Mouse (Mus musculus) neural tube, embryonic 12.5 days (tissue): Measurements from ENCODE around the gene Akp3. TPM values are rescaled to one million over a fixed set of nuclear protein-coding genes. Genes with fewer than 3 reads are reported as not detected.

Source experiments
- ATAC-seq: fragments of 200-750 bp; cut with Nextera tagmentation; 2 replicates; pipeline ENCODE4 v1.8.0; 2017; ENCODE audit warnings: low read depth, mild to moderate bottlenecking, moderate TSS enrichment, moderate library complexity; ENCODE audit not compliant: low FRiP score
- H3K27ac ChIP-seq: fragments of 300-500 bp; sonication (generic); 2 replicates; pipeline ENCODE4 v1.5.1; 2016
- H3K27me3 ChIP-seq: fragments of 300-500 bp; sonication (generic); replicated peaks from 2 replicates; pipeline ENCODE4 v1.6.1; 2016; ENCODE audit warnings: mild to moderate bottlenecking
- H3K36me3 ChIP-seq: fragments of 300-500 bp; sonication (generic); 2 replicates; pipeline ENCODE4 v1.6.1; 2016; ENCODE audit warnings: mild to moderate bottlenecking
- H3K4me1 ChIP-seq: fragments of 300-500 bp; sonication (generic); 2 replicates; pipeline ENCODE4 v1.6.1; 2016
- H3K4me2 ChIP-seq: fragments of 300-500 bp; sonication (generic); replicated peaks from 2 replicates; pipeline ENCODE4 v1.6.1; 2016; ENCODE audit warnings: mild to moderate bottlenecking
- H3K4me3 ChIP-seq: fragments of 300-500 bp; sonication (generic); 2 replicates; pipeline ENCODE4 v1.5.1; 2016
- H3K9ac ChIP-seq: fragments of 300-500 bp; sonication (generic); 2 replicates; pipeline ENCODE4 v1.6.1; 2016; ENCODE audit warnings: mild to moderate bottlenecking
- H3K9me3 ChIP-seq: fragments of 300-500 bp; sonication (generic); 2 replicates; pipeline ENCODE4 v1.6.1; 2016; ENCODE audit warnings: mild to moderate bottlenecking
- WGBS: fragments of 180-500 bp; shearing (Covaris S2); methylation state at CpG from one replicate; pipeline ENCODE4 v1.1.7; 2016; 5-methylcytosine and 5-hydroxymethylcytosine counted together
- polyA plus RNA-seq: library from polyadenylated mRNA; unstranded; fragments of >200 nt; fragmentation: Nextera tagmentation; extraction: Ambion mirVana; gene quantifications from 2 replicates; pipeline ENCODE4 v1.2.1, GENCODE M21; 2016

Gene Akp3
- polyA plus RNA-seq, 1 experiment from 2014 or later: not detected

- H3K27ac ChIP-seq: no peak overlapping the region
- H3K9me3 ChIP-seq: no peaks in the 10 kb centered on the region
- no peak overlapping the region for H3K9ac ChIP-seq
- no peaks in the 10 kb centered on the region for H3K27me3 ChIP-seq
- no peak overlapping the region for H3K4me2 ChIP-seq
- H3K4me1 ChIP-seq: no peaks in the 10 kb centered on the region
- ATAC-seq: no peak
- no peaks in the 10 kb centered on the region for H3K36me3 ChIP-seq
- WGBS: 84% methylated on average over 1 of the region's 1 CpGs
- H3K4me3 ChIP-seq: no peak overlapping the region
Measured at GRCm38 (mm10) chr1:87114784-87115183, 10.0 kb upstream of the Akp3 start.

DNA sequence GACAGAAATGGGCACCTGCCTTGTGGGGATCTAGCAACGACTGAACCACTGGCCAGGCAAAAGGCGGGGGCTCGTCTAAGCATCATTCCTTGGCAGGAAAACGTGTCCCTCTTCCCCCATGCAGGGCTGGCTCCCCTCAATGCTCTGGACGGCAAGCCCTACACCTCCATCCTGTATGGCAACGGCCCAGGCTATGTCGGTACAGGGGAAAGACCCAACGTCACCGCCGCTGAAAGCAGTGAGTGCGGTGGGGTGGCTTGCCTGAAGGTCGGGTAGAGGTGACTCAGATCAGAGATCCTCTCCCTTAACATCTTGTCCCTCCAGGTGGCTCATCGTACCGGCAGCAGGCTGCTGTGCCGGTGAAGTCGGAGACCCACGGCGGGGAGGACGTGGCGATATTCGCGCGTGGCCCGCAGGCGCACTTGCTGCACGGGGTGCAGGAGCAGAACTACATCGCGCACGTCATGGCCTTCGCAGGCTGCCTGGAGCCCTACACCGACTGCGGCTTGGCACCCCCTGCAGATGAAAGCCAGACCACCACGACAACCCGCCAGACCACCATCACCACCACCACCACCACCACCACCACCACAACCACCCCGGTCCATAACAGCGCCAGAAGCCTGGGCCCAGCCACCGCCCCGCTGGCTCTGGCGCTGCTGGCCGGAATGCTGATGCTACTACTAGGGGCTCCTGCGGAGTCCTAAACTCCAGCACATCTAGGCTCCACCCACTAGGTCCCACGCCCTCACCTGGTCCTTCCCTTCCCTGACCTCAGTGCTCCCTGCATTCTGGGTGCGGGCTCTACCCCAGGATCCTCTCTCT is 2.6 kb downstream of the Akp3 start:
- 6% methylated on average over 43 of the region's 43 CpGs for WGBS
- Histone ChIP-seq H3K9ac (no peak overlapping the region), H3K4me2 (peak overlapping the region; percentile 45), H3K4me3 (0 out of 2 replicates have a peak overlapping the region, but pooled peaks have one; percentile 4), H3K27ac (no peak overlapping the region), H3K36me3 (no peaks in the 10 kb centered on the region), H3K9me3 (no peaks in the 10 kb centered on the region), H3K27me3 (peaks cover 37% of the 10 kb centered on the region), H3K4me1 (no peaks in the 10 kb centered on the region)
- ATAC-seq: peak; percentile 33; the same call in 1 of the 2 replicates

DNA sequence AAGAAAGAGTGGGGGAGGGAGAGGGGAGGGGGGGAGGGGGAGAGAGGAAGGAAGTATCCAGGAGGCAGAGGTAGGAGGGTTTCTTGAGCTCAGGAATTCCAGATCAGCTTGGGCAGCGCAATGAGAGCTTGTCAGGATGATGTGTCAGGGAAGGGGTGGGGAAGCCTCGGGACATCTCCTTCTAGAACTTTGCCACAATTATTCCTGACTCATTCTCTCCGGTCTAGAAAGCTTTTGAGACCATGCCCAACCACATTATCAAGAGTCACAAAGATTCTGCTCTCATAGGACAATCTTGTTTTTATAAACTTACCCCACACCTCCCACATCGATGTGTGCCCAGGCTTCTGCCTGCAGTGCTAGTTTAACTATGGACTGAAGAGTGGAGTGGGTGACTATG is 7.0 kb downstream of the Akp3 start:
- peaks cover 23% of the 10 kb centered on the region for H3K27me3 ChIP-seq
- no peaks in the 10 kb centered on the region for H3K4me1 ChIP-seq
- no peak for ATAC-seq
- H3K4me3 ChIP-seq: no peak overlapping the region
- no peaks in the 10 kb centered on the region for H3K36me3 ChIP-seq
- H3K4me2 ChIP-seq: no peak overlapping the region
- H3K9ac ChIP-seq: no peak overlapping the region
- WGBS: 90% methylated on average over 4 of the region's 4 CpGs
- H3K27ac ChIP-seq: no peak overlapping the region
- no peaks in the 10 kb centered on the region for H3K9me3 ChIP-seq

GRCm38 (mm10) chr1:87141550-87141949 is 16.8 kb downstream of the Akp3 start:
- 72% methylated on average over 4 of the region's 4 CpGs for WGBS
- ATAC-seq: peak; percentile 21; the same call in 1 of the 2 replicates
- Histone ChIP-seq H3K9ac (no peak overlapping the region), H3K36me3 (no peaks in the 10 kb centered on the region), H3K4me1 (peaks cover 13% of the 10 kb centered on the region), H3K9me3 (no peaks in the 10 kb centered on the region), H3K4me2 (no peak overlapping the region), H3K4me3 (no peak overlapping the region), H3K27ac (no peak overlapping the region), H3K27me3 (no peaks in the 10 kb centered on the region)

DNA sequence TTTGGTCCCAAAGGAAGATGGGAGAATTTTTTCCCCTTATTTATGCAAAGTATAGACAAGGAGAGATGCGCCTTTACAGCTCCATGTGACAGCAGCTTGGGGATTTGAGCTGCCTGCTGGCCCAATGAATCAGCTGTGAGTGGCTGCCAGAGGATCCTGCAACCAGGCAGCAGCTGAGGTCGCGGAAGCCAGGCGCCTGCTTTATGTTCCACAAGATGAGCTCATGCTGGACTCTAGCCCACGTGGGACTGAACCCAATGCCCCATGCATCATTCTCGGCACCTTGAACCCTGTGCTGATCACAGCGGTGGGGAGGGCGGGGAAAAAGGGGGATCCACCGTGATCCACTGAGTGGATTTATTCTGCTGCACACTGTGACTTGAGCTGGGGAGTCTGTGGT is 17.7 kb downstream of the Akp3 start:
- Histone ChIP-seq H3K9ac (no peak overlapping the region), H3K27ac (no peak overlapping the region), H3K36me3 (no peaks in the 10 kb centered on the region), H3K9me3 (no peaks in the 10 kb centered on the region), H3K4me1 (peaks cover 13% of the 10 kb centered on the region), H3K27me3 (no peaks in the 10 kb centered on the region), H3K4me2 (no peak overlapping the region), H3K4me3 (no peak overlapping the region)
- 61% methylated on average over 9 of the region's 9 CpGs for WGBS
- ATAC-seq: peak; percentile 60

- no peaks in the 10 kb centered on the region for H3K36me3 ChIP-seq
- peaks cover 13% of the 10 kb centered on the region for H3K4me1 ChIP-seq
- peaks cover 3% of the 10 kb centered on the region; the same call in 1 of the 2 replicates for H3K27me3 ChIP-seq
- ATAC-seq: no peak
- no peak overlapping the region for H3K4me3 ChIP-seq
- H3K9ac ChIP-seq: no peak overlapping the region
- no peak overlapping the region for H3K4me2 ChIP-seq
- 76% methylated on average over 10 of the region's 10 CpGs for WGBS
- 0 out of 2 replicates have a peak overlapping the region, but pooled peaks have one; percentile 5 for H3K27ac ChIP-seq
- no peaks in the 10 kb centered on the region for H3K9me3 ChIP-seq
Measured at GRCm38 (mm10) chr1:87143141-87143540, 18.4 kb downstream of the Akp3 start.

- no peak overlapping the region for H3K27ac ChIP-seq
- no peak overlapping the region for H3K4me2 ChIP-seq
- no peak overlapping the region for H3K4me3 ChIP-seq
- no peaks in the 10 kb centered on the region for H3K36me3 ChIP-seq
- no peak overlapping the region for H3K9ac ChIP-seq
- peaks cover 11% of the 10 kb centered on the region for H3K4me1 ChIP-seq
- H3K27me3 ChIP-seq: peaks cover 56% of the 10 kb centered on the region
- WGBS: 26% methylated on average over 13 of the region's 13 CpGs
- ATAC-seq: no peak
- no peaks in the 10 kb centered on the region for H3K9me3 ChIP-seq
Measured at GRCm38 (mm10) chr1:87149422-87149821, 24.6 kb downstream of the Akp3 start.

DNA sequence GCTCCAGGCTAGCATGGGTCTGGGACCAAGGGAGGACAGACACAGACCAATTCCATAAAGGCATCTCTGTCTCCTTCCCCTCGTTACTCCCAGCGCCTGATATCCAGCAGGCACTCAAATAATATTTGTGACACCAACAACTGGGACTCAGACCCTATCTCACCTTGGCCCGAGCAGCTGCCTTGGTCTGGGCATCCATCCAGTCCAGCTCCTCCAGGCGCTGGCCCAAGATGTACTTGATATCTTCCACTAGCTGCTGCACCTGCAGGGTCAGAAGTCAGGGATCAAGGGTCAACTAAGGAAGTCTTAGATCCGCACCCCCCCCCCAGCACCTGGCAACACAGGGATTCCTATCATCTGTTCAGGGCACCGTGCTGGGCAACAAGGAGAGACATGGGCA is 26.5 kb downstream of the Akp3 start:
- no peak for ATAC-seq
- H3K27me3 ChIP-seq: peaks cover 74% of the 10 kb centered on the region
- no peak overlapping the region for H3K9ac ChIP-seq
- peaks cover 28% of the 10 kb centered on the region for H3K4me1 ChIP-seq
- H3K36me3 ChIP-seq: no peaks in the 10 kb centered on the region
- H3K9me3 ChIP-seq: no peaks in the 10 kb centered on the region
- WGBS: 84% methylated on average over 6 of the region's 6 CpGs
- H3K4me3 ChIP-seq: no peak overlapping the region
- no peak overlapping the region for H3K4me2 ChIP-seq
- H3K27ac ChIP-seq: no peak overlapping the region

GRCm38 (mm10) chr1:87153776-87154500 is 29.2 kb downstream of the Akp3 start:
- ATAC-seq: peak; percentile 41; the same call in 1 of the 2 replicates
- Histone ChIP-seq H3K4me3 (peak overlapping the region; percentile 40), H3K9ac (peak overlapping the region; percentile 48; the same call in 1 of the 2 replicates), H3K27ac (no peak overlapping the region), H3K4me1 (peaks cover 28% of the 10 kb centered on the region), H3K9me3 (no peaks in the 10 kb centered on the region), H3K27me3 (peaks cover 97% of the 10 kb centered on the region), H3K36me3 (no peaks in the 10 kb centered on the region), H3K4me2 (peak overlapping the region; percentile 68)
- 1% methylated on average over 72 of the region's 72 CpGs for WGBS

DNA sequence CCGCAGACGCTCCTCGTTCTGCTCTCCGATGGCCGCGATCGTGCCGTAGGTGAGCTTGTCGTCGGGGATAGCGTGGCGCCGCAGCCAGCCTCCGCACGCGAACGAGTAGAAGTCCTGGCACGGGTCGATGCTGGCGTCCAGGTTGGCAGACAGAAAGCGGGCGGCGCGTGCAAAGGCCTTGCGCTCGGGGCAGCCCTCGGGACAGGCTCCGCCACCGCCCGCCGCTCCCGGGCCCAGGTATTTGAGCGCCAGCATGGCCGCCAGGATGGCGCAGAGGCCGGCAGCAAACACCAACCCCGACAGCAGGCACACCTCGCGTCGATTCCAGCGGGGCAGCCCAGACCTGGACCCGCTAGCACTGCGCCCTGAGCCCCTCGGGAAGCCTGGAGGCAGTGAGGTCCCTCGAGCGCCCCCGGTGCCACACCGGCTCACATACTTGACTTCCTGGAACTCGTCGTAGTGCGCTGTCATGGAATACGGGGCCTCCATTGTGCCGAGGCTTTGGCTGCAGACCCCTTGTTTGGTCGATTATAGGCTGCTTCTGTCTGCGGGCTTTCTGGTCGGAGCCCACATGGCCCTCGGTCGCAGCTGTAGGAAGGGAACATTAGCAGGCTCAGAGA is 29.8 kb downstream of the Akp3 start:
- Histone ChIP-seq H3K9me3 (no peaks in the 10 kb centered on the region), H3K27ac (no peak overlapping the region), H3K27me3 (peaks cover 91% of the 10 kb centered on the region), H3K4me2 (peak overlapping the region; percentile 68), H3K9ac (peak overlapping the region; percentile 48; the same call in 1 of the 2 replicates), H3K4me3 (peak overlapping the region; percentile 40), H3K36me3 (no peaks in the 10 kb centered on the region), H3K4me1 (peaks cover 28% of the 10 kb centered on the region)
- 0 out of 2 replicates have a peak, but pooled peaks have one; percentile 30 for ATAC-seq
- WGBS: 1% methylated on average over 58 of the region's 58 CpGs

- Histone ChIP-seq H3K9me3 (no peaks in the 10 kb centered on the region), H3K9ac (peak overlapping the region; percentile 55), H3K36me3 (no peaks in the 10 kb centered on the region), H3K4me3 (peak overlapping the region; percentile 40), H3K27me3 (peaks cover 82% of the 10 kb centered on the region), H3K4me2 (peak overlapping the region; percentile 68), H3K27ac (no peak overlapping the region), H3K4me1 (peaks cover 28% of the 10 kb centered on the region)
- peak; percentile 9; the same call in 1 of the 2 replicates for ATAC-seq
- under 1% methylated on average over 46 of the region's 56 CpGs for WGBS
Measured at GRCm38 (mm10) chr1:87155531-87156198, 30.9 kb downstream of the Akp3 start.
